Mouse (Mus musculus) heart, embryonic 13.5 days (tissue): Measurements from ENCODE around the gene Cfap69. TPM values are rescaled to one million over a fixed set of nuclear protein-coding genes. Genes with fewer than 3 reads are reported as not detected.
A peak's percentile ranks its signal among the peaks of the same experiment; 100 is the strongest.
"Not testable (repeated sequence)": the region's sequence is repeated elsewhere in the genome, so short reads cannot be mapped to it uniquely, and the experiment has no call there.

Experiments used
- ATAC-seq: fragments of 200-750 bp; cut with Nextera tagmentation; 2 replicates; pipeline ENCODE4 v1.8.0; 2017; ENCODE audit warnings: moderate TSS enrichment; ENCODE audit not compliant: insufficient number of reproducible peaks, low FRiP score, low TSS enrichment; ENCODE audit errors: extremely low read depth
- H3K27ac ChIP-seq: fragments of 300-500 bp; sonication (generic); replicated peaks from 2 replicates; pipeline ENCODE4 v1.5.1; 2015; ENCODE audit warnings: moderate library complexity, mild to moderate bottlenecking, inconsistent platforms
- H3K27me3 ChIP-seq: fragments of 300-500 bp; sonication (generic); replicated peaks from 2 replicates; pipeline ENCODE4 v1.6.1; 2015; ENCODE audit warnings: mild to moderate bottlenecking, inconsistent platforms
- H3K36me3 ChIP-seq: fragments of 300-500 bp; sonication (generic); 2 replicates; pipeline ENCODE4 v1.6.1; 2015; ENCODE audit warnings: mild to moderate bottlenecking, inconsistent platforms
- H3K4me1 ChIP-seq: fragments of 300-500 bp; sonication (generic); 2 replicates; pipeline ENCODE4 v1.6.1; 2015; ENCODE audit warnings: inconsistent platforms
- H3K4me2 ChIP-seq: fragments of 300-500 bp; sonication (generic); 2 replicates; pipeline ENCODE4 v1.6.1; 2015; ENCODE audit warnings: inconsistent platforms, mild to moderate bottlenecking, moderate library complexity
- H3K4me3 ChIP-seq: fragments of 300-500 bp; sonication (generic); 2 replicates; pipeline ENCODE4 v1.5.1; 2015; ENCODE audit warnings: moderate library complexity, mild to moderate bottlenecking, inconsistent platforms
- H3K9ac ChIP-seq: fragments of 300-500 bp; sonication (generic); 2 replicates; pipeline ENCODE4 v1.6.1; 2015; ENCODE audit warnings: inconsistent platforms, mild to moderate bottlenecking, moderate library complexity
- H3K9me3 ChIP-seq: fragments of 300-500 bp; sonication (generic); 2 replicates; pipeline ENCODE4 v1.6.1; 2016; ENCODE audit warnings: inconsistent platforms
- whole genome bisulfite sequencing: fragments of 180-500 bp; shearing (Covaris S2); methylation state at CpG from one replicate; pipeline ENCODE4 v1.1.7; 2015; ENCODE audit warnings: mixed read lengths; 5-methylcytosine and 5-hydroxymethylcytosine counted together
- polyA plus RNA-seq: library from polyadenylated mRNA; unstranded; fragments of >200 nt; fragmentation: Nextera tagmentation; extraction: Ambion mirVana; gene quantifications from 2 replicates; pipeline ENCODE4 v1.2.1, GENCODE M21; 2015

Cfap69 gene
- polyA plus RNA-seq, 1 experiment from 2014 or later, result 0.78 TPM

DNA sequence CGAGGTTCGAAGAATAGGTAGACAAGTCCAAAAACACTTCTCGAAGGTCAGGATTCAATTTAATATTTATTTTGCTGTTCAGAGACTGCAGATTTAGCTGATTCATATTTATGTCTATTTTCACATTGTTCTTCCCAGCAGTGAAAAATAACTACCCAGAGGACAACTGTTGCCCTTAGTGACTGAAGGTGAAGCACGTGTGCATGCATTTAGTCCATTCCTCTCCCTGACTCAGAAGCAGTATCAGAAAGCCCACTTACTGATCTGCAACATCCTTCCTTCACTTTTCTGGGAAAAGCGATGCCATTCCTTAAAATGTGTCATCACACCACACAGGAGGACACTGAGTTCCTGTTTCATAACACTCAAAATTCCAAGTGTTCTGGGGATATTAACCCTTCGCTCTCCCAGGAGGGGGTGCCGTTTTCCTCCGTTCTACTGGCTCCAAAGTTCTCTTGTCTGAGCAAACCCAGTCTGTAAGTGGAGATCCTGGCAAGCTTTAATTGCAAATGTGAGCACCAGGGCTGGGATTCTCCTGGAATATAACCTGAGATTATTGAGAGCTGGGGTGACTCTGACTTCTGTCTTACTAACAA is 25.0 kb upstream of the Cfap69 start:
- no peak overlapping the region for H3K4me3 ChIP-seq
- H3K36me3 ChIP-seq, result no peaks in the 10 kb centered on the region
- H3K9ac ChIP-seq, result no peak overlapping the region
- peaks cover 25% of the 10 kb centered on the region for H3K4me1 ChIP-seq
- H3K4me2 ChIP-seq, result no peak overlapping the region
- no peaks in the 10 kb centered on the region; the same call in 1 of the 2 replicates for H3K27me3 ChIP-seq
- no peaks in the 10 kb centered on the region for H3K9me3 ChIP-seq
- ATAC-seq, result no peak
- WGBS, result 72% methylated on average over 8 of the region's 8 CpGs
- H3K27ac ChIP-seq, result no peak overlapping the region

DNA sequence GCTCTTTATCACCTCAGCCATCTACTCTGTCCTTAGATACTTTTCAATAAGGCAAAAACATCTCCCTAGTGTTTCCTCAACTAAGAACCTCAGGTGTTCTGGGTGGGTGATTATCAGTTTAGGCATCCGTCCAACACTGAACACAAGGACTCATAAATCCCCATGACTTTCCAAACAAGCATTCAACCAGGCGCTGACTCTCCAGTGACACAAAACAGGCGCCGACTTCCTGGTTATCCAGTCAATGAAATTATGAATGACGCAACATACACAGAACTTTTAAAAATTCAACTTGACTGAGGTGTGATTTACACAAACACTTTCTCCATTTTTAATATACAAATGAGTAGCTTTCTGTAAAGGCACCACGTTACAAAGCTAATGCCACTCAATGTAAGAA is 24.2 kb upstream of the Cfap69 start:
- Histone ChIP-seq H3K9me3 (no peaks in the 10 kb centered on the region), H3K4me1 (peaks cover 25% of the 10 kb centered on the region), H3K9ac (no peak overlapping the region), H3K27ac (no peak overlapping the region), H3K27me3 (no peaks in the 10 kb centered on the region; the same call in 1 of the 2 replicates), H3K4me3 (no peak overlapping the region), H3K36me3 (no peaks in the 10 kb centered on the region), H3K4me2 (no peak overlapping the region)
- WGBS, result 59% methylated on average over 6 of the region's 6 CpGs
- no peak for ATAC-seq

DNA sequence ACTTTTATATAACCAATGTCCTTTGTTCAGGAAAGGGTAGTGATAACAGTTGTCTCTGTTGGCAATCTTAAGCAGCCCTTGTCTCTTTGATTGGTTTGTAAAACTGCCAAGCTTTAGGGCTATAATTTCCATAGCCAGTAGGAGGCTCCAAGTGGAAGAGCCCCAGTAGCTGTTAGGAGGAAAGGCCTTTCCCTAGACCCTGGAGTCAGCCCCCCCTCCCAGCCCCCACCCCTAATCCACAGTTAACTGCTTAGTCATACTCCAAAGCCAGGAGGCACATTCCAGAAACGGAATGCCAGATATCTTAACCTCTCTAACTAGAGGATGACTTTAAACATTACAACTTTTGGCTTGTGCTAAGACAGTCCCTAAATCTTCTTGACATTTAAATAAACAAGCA is 22.9 kb upstream of the Cfap69 start:
- H3K27me3 ChIP-seq, result no peaks in the 10 kb centered on the region; the same call in 1 of the 2 replicates
- 3% methylated on average over 1 of the region's 1 CpGs for WGBS
- H3K4me1 ChIP-seq, result peaks cover 25% of the 10 kb centered on the region
- no peak for ATAC-seq
- no peak overlapping the region for H3K4me2 ChIP-seq
- H3K27ac ChIP-seq, result no peak overlapping the region
- no peaks in the 10 kb centered on the region for H3K9me3 ChIP-seq
- H3K9ac ChIP-seq, result no peak overlapping the region
- H3K36me3 ChIP-seq, result no peaks in the 10 kb centered on the region
- H3K4me3 ChIP-seq, result no peak overlapping the region

DNA sequence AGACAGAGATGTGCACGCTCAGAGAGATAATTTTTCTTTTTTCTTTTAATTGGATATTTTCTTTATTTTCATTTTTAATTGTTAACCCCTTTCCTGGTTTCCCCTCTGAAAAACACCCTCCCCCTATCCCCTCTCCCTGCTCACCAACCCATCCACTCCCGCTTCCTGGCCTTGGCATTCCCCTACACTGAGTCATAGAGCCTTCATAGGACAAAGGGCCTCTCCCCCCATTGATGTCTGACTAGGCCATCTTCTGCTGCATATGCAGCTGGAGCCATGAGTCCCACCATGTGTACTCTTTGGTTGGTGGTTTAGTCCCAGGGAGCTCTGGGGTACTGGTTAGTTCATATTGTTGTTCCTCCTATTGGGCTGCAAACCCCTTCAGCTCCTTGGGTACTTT is 20.9 kb upstream of the Cfap69 start:
- 73% methylated on average over 2 of the region's 2 CpGs for WGBS
- not testable (repeated sequence) for ATAC-seq

DNA sequence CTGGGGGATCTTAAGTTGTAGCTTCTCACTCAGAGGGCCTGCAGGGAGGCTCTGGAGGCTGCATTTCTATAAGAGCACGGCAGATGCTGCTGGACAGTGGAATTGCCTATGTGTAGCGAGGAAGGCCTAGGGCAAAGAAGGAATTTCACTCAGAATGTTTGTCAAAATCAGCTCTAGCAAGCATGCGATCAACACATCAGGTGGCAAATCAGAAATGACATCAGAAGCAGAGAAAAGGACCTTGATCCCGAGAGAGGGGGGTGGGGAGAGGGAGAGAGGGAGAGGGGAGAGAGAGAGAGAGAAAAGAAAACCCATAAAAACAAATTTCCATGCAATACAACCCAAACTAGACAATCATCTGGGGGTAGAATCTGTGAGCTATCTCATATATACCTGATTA is 19.3 kb upstream of the Cfap69 start:
- H3K27me3 ChIP-seq, result no peaks in the 10 kb centered on the region
- no peak overlapping the region for H3K4me3 ChIP-seq
- 71% methylated on average over 4 of the region's 4 CpGs for WGBS
- peaks cover 16% of the 10 kb centered on the region for H3K4me1 ChIP-seq
- no peak overlapping the region for H3K9ac ChIP-seq
- H3K36me3 ChIP-seq, result no peaks in the 10 kb centered on the region
- H3K4me2 ChIP-seq, result no peak overlapping the region
- no peak for ATAC-seq
- no peaks in the 10 kb centered on the region for H3K9me3 ChIP-seq
- H3K27ac ChIP-seq, result no peak overlapping the region

More for the DNA sequence above, 20.9 kb upstream of the Cfap69 start:
- not testable (repeated sequence) for H3K36me3 ChIP-seq, H3K27me3 ChIP-seq, H3K4me3 ChIP-seq, H3K4me2 ChIP-seq, H3K27ac ChIP-seq, H3K9me3 ChIP-seq, H3K9ac ChIP-seq
- peaks cover 25% of the 10 kb centered on the region for H3K4me1 ChIP-seq

DNA sequence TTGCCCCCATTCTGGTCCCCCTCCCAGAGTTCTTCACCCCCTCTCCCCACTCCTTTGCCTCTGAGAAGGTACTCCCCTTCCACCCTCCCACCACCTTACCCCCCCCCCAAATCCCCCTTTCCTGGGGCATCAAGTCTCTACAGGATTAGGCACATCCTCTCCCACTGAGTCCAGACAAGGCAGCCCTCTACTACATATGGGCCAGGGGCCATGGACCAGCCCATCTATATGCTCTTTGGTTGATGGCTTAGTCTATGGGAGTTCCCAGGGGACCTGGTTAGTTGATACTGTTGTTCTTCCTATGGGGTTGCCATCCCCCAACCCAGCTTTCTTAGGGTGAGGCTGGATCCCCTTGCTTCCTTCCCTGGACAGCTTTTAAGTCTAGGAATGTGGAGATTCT is 15.4 kb upstream of the Cfap69 start:
- no peak overlapping the region for H3K27ac ChIP-seq
- no peak overlapping the region for H3K9ac ChIP-seq
- no peak overlapping the region for H3K4me3 ChIP-seq
- no peaks in the 10 kb centered on the region for H3K27me3 ChIP-seq
- H3K9me3 ChIP-seq, result no peaks in the 10 kb centered on the region
- no peaks in the 10 kb centered on the region for H3K4me1 ChIP-seq
- H3K4me2 ChIP-seq, result no peak overlapping the region
- peaks cover 3% of the 10 kb centered on the region; the same call in 1 of the 2 replicates for H3K36me3 ChIP-seq
- no peak for ATAC-seq

DNA sequence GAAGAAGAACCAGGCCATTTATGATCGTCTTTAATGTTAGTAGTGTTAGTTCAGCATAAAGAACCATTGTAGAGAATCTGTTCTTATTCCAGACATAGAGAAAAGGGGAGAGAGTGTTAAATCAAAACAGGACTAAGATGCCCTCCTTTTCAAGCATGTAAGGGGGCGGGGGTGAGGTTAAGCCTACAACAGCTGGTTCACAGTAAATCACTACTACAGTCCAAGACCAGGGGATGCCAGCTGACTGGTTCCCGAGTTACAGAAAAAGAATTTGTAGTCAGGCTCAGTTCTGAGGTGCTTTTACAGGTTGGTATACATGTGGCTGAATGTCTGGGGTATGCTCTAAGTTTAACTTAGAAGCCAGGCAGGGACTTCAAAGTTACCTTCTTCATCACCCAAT is 12.0 kb upstream of the Cfap69 start:
- Histone ChIP-seq H3K9me3 (no peaks in the 10 kb centered on the region), H3K4me3 (no peak overlapping the region), H3K9ac (no peak overlapping the region), H3K27me3 (no peaks in the 10 kb centered on the region), H3K4me2 (no peak overlapping the region), H3K4me1 (no peaks in the 10 kb centered on the region), H3K27ac (no peak overlapping the region), H3K36me3 (peaks cover 5% of the 10 kb centered on the region; the same call in 1 of the 2 replicates)
- 72% methylated on average over 3 of the region's 3 CpGs for WGBS
- ATAC-seq, result no peak

DNA sequence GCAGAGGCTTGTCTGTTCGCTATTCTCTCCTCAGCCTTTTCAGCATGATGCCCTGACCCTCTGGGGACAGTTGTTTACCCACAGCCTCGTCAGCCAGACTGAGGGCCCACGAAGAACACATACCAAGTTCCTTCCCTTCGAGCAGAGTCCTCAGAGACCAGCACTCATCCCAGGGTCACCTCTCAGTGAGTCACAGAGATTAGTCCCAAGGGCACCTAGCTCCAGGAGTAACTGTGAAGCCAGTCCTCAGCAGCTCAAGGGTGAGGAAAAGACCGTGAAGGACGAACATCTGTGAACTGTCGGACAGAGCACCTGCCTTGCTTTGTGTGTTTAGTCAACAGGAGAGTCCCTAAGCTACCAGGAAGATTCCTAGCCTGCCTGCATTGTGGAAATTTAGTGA is 4.9 kb upstream of the Cfap69 start:
- WGBS, result 54% methylated on average over 7 of the region's 7 CpGs
- ATAC-seq, result no peak
- H3K4me1 ChIP-seq, result peaks cover 3% of the 10 kb centered on the region; the same call in 1 of the 2 replicates

DNA sequence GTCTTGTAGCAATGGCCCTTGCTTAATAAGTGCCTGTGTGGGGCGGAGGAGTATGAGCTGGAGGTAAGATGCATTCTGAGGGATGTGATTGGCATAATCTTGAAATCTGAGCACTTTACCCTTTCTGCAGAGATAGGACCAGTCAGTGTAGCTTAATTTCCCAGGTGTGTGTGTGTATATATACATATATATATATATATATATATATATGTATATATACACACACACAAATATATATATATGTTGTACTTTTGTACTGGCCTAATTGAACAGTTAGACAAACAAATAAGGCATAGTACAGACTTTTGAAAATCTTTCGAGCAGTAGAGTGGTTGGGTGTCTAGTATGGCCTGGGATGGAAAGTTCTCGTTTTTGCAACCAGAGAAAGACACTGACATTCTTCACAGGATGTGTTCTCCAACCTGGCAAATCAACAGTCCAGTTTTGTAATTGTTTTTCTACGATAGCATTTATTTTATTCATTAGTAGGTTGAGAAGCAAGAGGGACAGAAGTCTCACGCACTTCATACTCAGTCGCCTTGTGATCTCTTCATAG is 410 bp upstream of the Cfap69 start:
- H3K27ac ChIP-seq, result no peak overlapping the region
- H3K4me2 ChIP-seq, result peak overlapping the region; percentile 79
- H3K9ac ChIP-seq, result peak overlapping the region; percentile 75
- peak overlapping the region; percentile 72 for H3K4me3 ChIP-seq
- H3K27me3 ChIP-seq, result peaks cover 7% of the 10 kb centered on the region; the same call in 1 of the 2 replicates
- 58% methylated on average over 6 of the region's 6 CpGs for WGBS
- H3K36me3 ChIP-seq, result 0 out of 2 replicates have a peak, but pooled peaks cover 3% of the 10 kb centered on the region
- peaks cover 9% of the 10 kb centered on the region; the same call in 1 of the 2 replicates for H3K4me1 ChIP-seq
- no peaks in the 10 kb centered on the region for H3K9me3 ChIP-seq
- no peak for ATAC-seq

More for the DNA sequence above, 4.9 kb upstream of the Cfap69 start:
- H3K36me3 ChIP-seq, result 0 out of 2 replicates have a peak, but pooled peaks cover 5% of the 10 kb centered on the region
- no peak overlapping the region for H3K9ac ChIP-seq
- H3K27me3 ChIP-seq, result no peaks in the 10 kb centered on the region
- no peak overlapping the region for H3K27ac ChIP-seq
- H3K4me2 ChIP-seq, result no peak overlapping the region
- no peak overlapping the region for H3K4me3 ChIP-seq
- H3K9me3 ChIP-seq, result no peaks in the 10 kb centered on the region

DNA sequence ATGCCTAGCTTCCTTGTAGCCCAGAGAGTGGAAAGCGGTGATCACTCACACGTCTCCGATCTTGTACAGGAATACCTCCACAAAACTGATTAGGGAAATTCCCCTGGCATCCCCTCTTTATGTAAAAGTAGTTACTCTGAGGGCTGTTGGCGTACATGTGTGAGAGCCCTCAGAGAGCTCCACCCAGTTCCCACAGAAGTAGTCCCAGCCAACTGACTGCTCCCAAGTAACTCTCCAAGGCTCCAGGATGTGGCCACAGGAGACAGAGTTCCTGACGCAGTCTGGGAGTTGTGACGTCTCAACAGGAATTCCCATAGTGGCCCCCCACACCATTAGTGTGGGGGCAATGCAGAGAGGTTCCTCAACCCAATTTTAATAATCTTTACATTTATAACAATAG is 982 bp downstream of the Cfap69 start:
- Histone ChIP-seq H3K9ac (peak overlapping the region; percentile 75; the same call in 1 of the 2 replicates), H3K9me3 (no peaks in the 10 kb centered on the region), H3K27ac (no peak overlapping the region), H3K36me3 (no peaks in the 10 kb centered on the region), H3K4me2 (peak overlapping the region; percentile 79), H3K4me1 (peaks cover 9% of the 10 kb centered on the region; the same call in 1 of the 2 replicates), H3K4me3 (peak overlapping the region; percentile 72), H3K27me3 (peaks cover 7% of the 10 kb centered on the region; the same call in 1 of the 2 replicates)
- ATAC-seq, result no peak
- 40% methylated on average over 6 of the region's 6 CpGs for WGBS

DNA sequence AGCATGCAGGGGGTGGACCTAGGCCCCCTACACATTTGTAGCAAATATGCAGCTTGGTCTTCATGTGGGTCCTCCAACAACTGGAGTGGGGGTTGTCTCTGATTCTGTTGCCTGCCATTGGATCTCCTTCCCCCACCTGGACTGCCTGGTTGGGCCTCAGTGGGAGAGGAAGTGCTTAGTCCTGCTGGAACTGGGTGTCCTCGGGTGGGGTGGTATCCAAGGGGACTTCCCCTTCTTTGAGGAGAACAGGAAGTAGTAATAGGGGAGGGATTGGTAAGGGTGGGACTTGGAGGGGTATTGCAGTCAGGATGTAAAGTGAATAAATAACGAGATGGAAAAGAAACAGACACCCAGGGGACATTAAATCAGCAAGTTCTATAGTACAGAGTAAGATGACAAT is 5.4 kb downstream of the Cfap69 start:
- peaks cover 7% of the 10 kb centered on the region; the same call in 1 of the 2 replicates for H3K27me3 ChIP-seq
- H3K9ac ChIP-seq, result no peak overlapping the region
- WGBS, result 24% methylated on average over 2 of the region's 2 CpGs
- H3K36me3 ChIP-seq, result no peaks in the 10 kb centered on the region
- no peak overlapping the region for H3K27ac ChIP-seq
- peaks cover 6% of the 10 kb centered on the region; the same call in 1 of the 2 replicates for H3K4me1 ChIP-seq
- no peak for ATAC-seq
- no peaks in the 10 kb centered on the region for H3K9me3 ChIP-seq
- H3K4me3 ChIP-seq, result no peak overlapping the region
- no peak overlapping the region for H3K4me2 ChIP-seq

DNA sequence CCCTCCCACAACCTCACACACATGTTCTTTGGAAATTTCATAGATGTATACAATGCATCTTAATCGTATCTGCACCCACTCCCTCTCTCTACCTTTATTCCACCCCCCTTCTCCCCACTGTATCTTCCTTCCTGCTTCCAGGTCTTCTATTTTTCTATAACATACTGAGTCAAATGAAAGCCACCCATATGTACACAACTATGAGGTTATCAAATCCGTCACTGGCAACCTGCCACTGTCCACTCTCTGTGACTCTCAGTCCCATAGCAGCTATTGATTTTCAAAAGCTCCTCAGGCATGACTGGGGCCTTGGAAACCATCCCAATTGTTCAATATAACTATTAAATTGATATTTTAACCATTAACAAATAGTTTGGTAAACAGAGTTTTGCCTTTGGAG is 6.1 kb downstream of the Cfap69 start:
- no peak overlapping the region for H3K27ac ChIP-seq
- no peak overlapping the region for H3K9ac ChIP-seq
- 73% methylated on average over 2 of the region's 2 CpGs for WGBS
- no peaks in the 10 kb centered on the region for H3K4me1 ChIP-seq
- no peak overlapping the region for H3K4me2 ChIP-seq
- ATAC-seq, result no peak
- H3K9me3 ChIP-seq, result no peaks in the 10 kb centered on the region
- no peaks in the 10 kb centered on the region for H3K36me3 ChIP-seq
- peaks cover 7% of the 10 kb centered on the region; the same call in 1 of the 2 replicates for H3K27me3 ChIP-seq
- H3K4me3 ChIP-seq, result no peak overlapping the region
